Mouse (Mus musculus) lung, embryonic 16.5 days (tissue): ENCODE measurements at regions not wholly inside any gene's neighbourhood (a gene's known extent, or its start where the extent isn't known, plus 50 kb on each side); places are given as distances from the start of the nearest gene placed in this dataset.

Experiments used
- ATAC-seq: fragments of 200-750 bp; cut with Nextera tagmentation; 2 replicates; pipeline ENCODE4 v1.8.0; 2017; ENCODE audit warnings: low read depth, mild to moderate bottlenecking, moderate library complexity
- H3K27ac ChIP-seq: fragments of 300-500 bp; sonication (generic); 2 replicates; pipeline ENCODE4 v1.5.1; 2014; ENCODE audit warnings: mild to moderate bottlenecking, control low read depth, low read length
- H3K27me3 ChIP-seq: fragments of 300-500 bp; sonication (generic); 2 replicates; pipeline ENCODE4 v1.6.1; 2014; ENCODE audit warnings: low read depth, low read length, mixed read lengths; ENCODE audit not compliant: control insufficient read depth, insufficient read depth
- H3K36me3 ChIP-seq: fragments of 300-500 bp; sonication (generic); 2 replicates; pipeline ENCODE4 v1.6.1; 2014; ENCODE audit warnings: low read length; ENCODE audit not compliant: control insufficient read depth, insufficient read depth
- H3K4me1 ChIP-seq: fragments of 300-500 bp; sonication (generic); replicated peaks from 2 replicates; pipeline ENCODE4 v1.6.1; 2014; ENCODE audit warnings: low read length, mixed read lengths; ENCODE audit not compliant: control insufficient read depth, insufficient read depth
- H3K4me2 ChIP-seq: fragments of 300-500 bp; sonication (generic); 2 replicates; pipeline ENCODE4 v1.6.1; 2014; ENCODE audit warnings: low read depth, low read length, control low read depth
- H3K4me3 ChIP-seq: fragments of 300-500 bp; sonication (generic); 2 replicates; pipeline ENCODE4 v1.5.1; 2014; ENCODE audit warnings: mild to moderate bottlenecking, low read length, control low read depth
- H3K9ac ChIP-seq: fragments of 300-500 bp; sonication (generic); 2 replicates; pipeline ENCODE4 v1.6.1; 2014; ENCODE audit warnings: low read length, control low read depth
- H3K9me3 ChIP-seq: fragments of 300-500 bp; sonication (generic); 2 replicates; pipeline ENCODE4 v1.6.1; 2016; ENCODE audit warnings: low read length; ENCODE audit not compliant: control insufficient read depth
- WGBS: fragments of 180-500 bp; shearing (Covaris S2); extraction: QIAGEN DNeasy Blood & Tissue Kit; methylation state at CpG from one replicate; pipeline ENCODE4 v1.1.7; 2014; 5-methylcytosine and 5-hydroxymethylcytosine counted together

DNA sequence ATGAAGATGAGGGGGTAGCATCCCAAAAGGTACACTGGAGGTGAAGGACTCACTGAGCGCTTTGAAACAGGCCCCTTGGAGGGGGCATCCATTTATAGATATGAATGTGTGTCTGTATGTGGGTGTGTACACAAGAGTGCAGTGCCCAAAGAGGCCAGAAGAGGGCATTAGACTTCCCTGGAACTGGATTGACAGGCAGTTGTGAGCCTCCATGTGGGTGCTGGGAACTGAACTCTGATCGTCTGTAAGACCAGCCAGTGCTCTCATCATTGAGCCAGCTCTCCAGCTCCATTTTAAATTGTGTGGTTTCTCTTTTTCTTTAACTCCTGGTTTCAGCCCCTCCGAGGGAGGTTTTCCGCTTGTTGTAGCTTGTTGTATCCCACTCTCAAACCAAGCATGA, 67.6 kb upstream of the 1700021F07Rik start:
- no peak overlapping the region for H3K9ac ChIP-seq
- ATAC-seq = no peak
- no peak overlapping the region for H3K4me2 ChIP-seq
- H3K4me3 ChIP-seq = no peak overlapping the region
- H3K4me1 ChIP-seq = peaks cover 5% of the 10 kb centered on the region; the same call in 1 of the 2 replicates
- 96% methylated on average over 4 of the region's 4 CpGs for WGBS
- no peaks in the 10 kb centered on the region for H3K36me3 ChIP-seq
- H3K27ac ChIP-seq = no peak overlapping the region
- no peaks in the 10 kb centered on the region for H3K27me3 ChIP-seq
- H3K9me3 ChIP-seq = peaks cover 2% of the 10 kb centered on the region; the same call in 1 of the 2 replicates

DNA sequence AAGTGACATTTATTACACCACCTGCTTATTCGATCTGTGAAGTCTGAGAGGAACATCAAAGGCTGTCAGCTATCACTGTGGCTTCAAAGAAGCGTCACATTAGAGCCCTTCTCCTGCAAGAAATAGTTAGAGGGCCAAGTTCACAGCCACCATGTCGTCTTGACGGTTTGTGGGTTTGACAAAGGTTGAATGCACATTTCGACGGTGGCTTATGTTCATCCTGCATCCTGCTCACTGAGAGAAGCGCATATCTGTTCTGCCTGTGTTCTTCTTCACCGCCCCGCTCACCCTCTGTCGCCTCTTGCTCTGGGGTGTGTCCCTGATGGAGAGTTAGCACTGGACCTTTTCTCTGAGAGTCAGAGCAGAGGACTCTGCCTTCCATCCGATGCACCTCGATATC, 67.2 kb upstream of the 1700021F07Rik start:
- Histone ChIP-seq H3K4me2 (no peak overlapping the region), H3K4me1 (peaks cover 5% of the 10 kb centered on the region; the same call in 1 of the 2 replicates), H3K9me3 (peaks cover 2% of the 10 kb centered on the region; the same call in 1 of the 2 replicates), H3K27ac (no peak overlapping the region), H3K4me3 (no peak overlapping the region), H3K27me3 (no peaks in the 10 kb centered on the region), H3K9ac (no peak overlapping the region), H3K36me3 (no peaks in the 10 kb centered on the region)
- WGBS = 86% methylated on average over 12 of the region's 12 CpGs
- no peak for ATAC-seq

DNA sequence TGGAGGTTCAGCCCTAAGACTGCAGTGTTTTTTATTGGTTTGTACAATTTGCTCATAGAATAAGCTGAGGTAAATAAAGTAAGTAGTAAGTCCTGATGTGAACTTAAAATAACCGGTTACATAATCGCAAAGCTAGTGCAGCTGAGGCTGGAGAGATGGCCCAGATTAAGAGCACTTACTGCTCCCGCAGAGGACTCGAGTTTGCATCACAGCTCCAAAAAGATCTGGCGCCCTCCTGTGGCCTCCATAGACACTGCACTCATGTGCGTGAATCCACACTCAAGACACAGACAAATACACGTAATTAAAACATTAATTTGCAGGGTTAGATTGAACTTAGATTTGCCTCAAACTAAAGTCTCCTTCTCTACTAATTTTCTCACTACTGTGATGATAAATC, 66.3 kb upstream of the 1700021F07Rik start:
- Histone ChIP-seq H3K4me1 (peaks cover 5% of the 10 kb centered on the region; the same call in 1 of the 2 replicates), H3K27me3 (no peaks in the 10 kb centered on the region), H3K9me3 (peaks cover 2% of the 10 kb centered on the region; the same call in 1 of the 2 replicates), H3K9ac (no peak overlapping the region), H3K4me3 (no peak overlapping the region), H3K36me3 (no peaks in the 10 kb centered on the region), H3K27ac (no peak overlapping the region), H3K4me2 (no peak overlapping the region)
- no peak for ATAC-seq
- WGBS = 83% methylated on average over 7 of the region's 7 CpGs

- no peak for ATAC-seq
- Histone ChIP-seq H3K36me3 (no peaks in the 10 kb centered on the region), H3K9ac (no peak overlapping the region), H3K27ac (no peak overlapping the region), H3K27me3 (no peaks in the 10 kb centered on the region), H3K4me2 (no peak overlapping the region), H3K4me1 (0 out of 2 replicates have a peak, but pooled peaks cover 2% of the 10 kb centered on the region), H3K9me3 (peaks cover 2% of the 10 kb centered on the region; the same call in 1 of the 2 replicates), H3K4me3 (no peak overlapping the region)
- 85% methylated on average over 9 of the region's 9 CpGs for WGBS
These were observed 65.3 kb upstream of the 1700021F07Rik start for GRCm38 (mm10) chr2:173456924-173457623.

GRCm38 (mm10) chr2:173457624-173458320, 64.6 kb upstream of the 1700021F07Rik start:
- Histone ChIP-seq H3K4me3 (no peak overlapping the region), H3K4me2 (no peak overlapping the region), H3K9me3 (peaks cover 2% of the 10 kb centered on the region; the same call in 1 of the 2 replicates), H3K27ac (no peak overlapping the region), H3K36me3 (no peaks in the 10 kb centered on the region), H3K27me3 (no peaks in the 10 kb centered on the region), H3K9ac (no peak overlapping the region), H3K4me1 (no peaks in the 10 kb centered on the region)
- no peak for ATAC-seq
- 84% methylated on average over 18 of the region's 18 CpGs for WGBS

GRCm38 (mm10) chr2:173458861-173459260, 63.5 kb upstream of the 1700021F07Rik start:
- H3K36me3 ChIP-seq = no peaks in the 10 kb centered on the region
- no peak overlapping the region for H3K9ac ChIP-seq
- H3K4me3 ChIP-seq = no peak overlapping the region
- no peak overlapping the region for H3K4me2 ChIP-seq
- H3K9me3 ChIP-seq = peaks cover 2% of the 10 kb centered on the region; the same call in 1 of the 2 replicates
- H3K27me3 ChIP-seq = no peaks in the 10 kb centered on the region
- 84% methylated on average over 12 of the region's 12 CpGs for WGBS
- H3K4me1 ChIP-seq = no peaks in the 10 kb centered on the region
- H3K27ac ChIP-seq = no peak overlapping the region
- ATAC-seq = no peak

GRCm38 (mm10) chr2:173463313-173463712, 59.1 kb upstream of the 1700021F07Rik start:
- Histone ChIP-seq H3K4me3 (no peak overlapping the region), H3K27me3 (no peaks in the 10 kb centered on the region), H3K4me1 (no peaks in the 10 kb centered on the region), H3K4me2 (no peak overlapping the region), H3K9me3 (no peaks in the 10 kb centered on the region), H3K27ac (no peak overlapping the region), H3K9ac (no peak overlapping the region), H3K36me3 (no peaks in the 10 kb centered on the region)
- WGBS = 94% methylated on average over 9 of the region's 9 CpGs
- ATAC-seq = no peak

- ATAC-seq = no peak
- Histone ChIP-seq H3K27me3 (no peaks in the 10 kb centered on the region), H3K4me2 (no peak overlapping the region), H3K9ac (no peak overlapping the region), H3K4me3 (no peak overlapping the region), H3K9me3 (no peaks in the 10 kb centered on the region), H3K27ac (no peak overlapping the region), H3K36me3 (no peaks in the 10 kb centered on the region), H3K4me1 (no peaks in the 10 kb centered on the region)
- WGBS = 92% methylated on average over 2 of the region's 2 CpGs
These were observed 57.8 kb upstream of the 1700021F07Rik start for GRCm38 (mm10) chr2:173464562-173464961.

- no peak overlapping the region for H3K4me3 ChIP-seq
- 56% methylated on average over 6 of the region's 6 CpGs for WGBS
- H3K9me3 ChIP-seq = no peaks in the 10 kb centered on the region
- no peaks in the 10 kb centered on the region for H3K4me1 ChIP-seq
- no peak overlapping the region for H3K9ac ChIP-seq
- no peak overlapping the region for H3K4me2 ChIP-seq
- no peaks in the 10 kb centered on the region for H3K36me3 ChIP-seq
- 0 out of 2 replicates have a peak, but pooled peaks have one; percentile 41 for ATAC-seq
- H3K27me3 ChIP-seq = no peaks in the 10 kb centered on the region
- no peak overlapping the region for H3K27ac ChIP-seq
These were observed 57.3 kb upstream of the 1700021F07Rik start for GRCm38 (mm10) chr2:173465006-173465620.
